Mouse (Mus musculus) mesoderm, embryonic 11.5 days (tissue): ENCODE results near the gene Cwc25.

Source experiments
- DNase-seq: peaks from one replicate; pipeline ENCODE4 v3.0.0-alpha.2; 2012; ENCODE audit warnings: low read depth, low spot score

The Cwc25 gene

GRCm38 (mm10) chr11:97766154-97766881 lies at the start of gene Cwc25:
Gene Cwc25, minus strand, starts transcription at chr11:97766556.
- peak; percentile 95 for DNase-seq

DNA sequence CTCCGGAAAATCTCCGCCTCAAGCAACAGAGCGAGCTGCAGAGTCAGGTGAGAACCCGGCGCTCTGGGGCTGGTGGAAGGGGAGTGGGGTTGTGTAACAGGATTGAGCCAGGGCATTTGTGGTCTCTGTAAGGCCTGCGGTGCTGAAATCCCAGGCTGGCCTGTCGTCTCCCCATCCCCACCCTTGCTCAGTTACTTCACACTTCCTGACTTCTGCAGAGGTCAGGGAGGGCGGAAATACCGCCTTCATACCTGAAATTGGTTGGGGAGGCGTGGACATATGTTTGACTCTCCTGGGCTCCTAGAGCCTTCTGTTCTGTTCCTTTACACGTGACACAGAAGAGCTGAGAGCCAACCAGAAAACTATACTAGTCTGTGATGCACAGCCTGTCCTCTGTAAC lies 49.4 kb upstream of the Cwc25 start:
- DNase-seq = no peak

DNA sequence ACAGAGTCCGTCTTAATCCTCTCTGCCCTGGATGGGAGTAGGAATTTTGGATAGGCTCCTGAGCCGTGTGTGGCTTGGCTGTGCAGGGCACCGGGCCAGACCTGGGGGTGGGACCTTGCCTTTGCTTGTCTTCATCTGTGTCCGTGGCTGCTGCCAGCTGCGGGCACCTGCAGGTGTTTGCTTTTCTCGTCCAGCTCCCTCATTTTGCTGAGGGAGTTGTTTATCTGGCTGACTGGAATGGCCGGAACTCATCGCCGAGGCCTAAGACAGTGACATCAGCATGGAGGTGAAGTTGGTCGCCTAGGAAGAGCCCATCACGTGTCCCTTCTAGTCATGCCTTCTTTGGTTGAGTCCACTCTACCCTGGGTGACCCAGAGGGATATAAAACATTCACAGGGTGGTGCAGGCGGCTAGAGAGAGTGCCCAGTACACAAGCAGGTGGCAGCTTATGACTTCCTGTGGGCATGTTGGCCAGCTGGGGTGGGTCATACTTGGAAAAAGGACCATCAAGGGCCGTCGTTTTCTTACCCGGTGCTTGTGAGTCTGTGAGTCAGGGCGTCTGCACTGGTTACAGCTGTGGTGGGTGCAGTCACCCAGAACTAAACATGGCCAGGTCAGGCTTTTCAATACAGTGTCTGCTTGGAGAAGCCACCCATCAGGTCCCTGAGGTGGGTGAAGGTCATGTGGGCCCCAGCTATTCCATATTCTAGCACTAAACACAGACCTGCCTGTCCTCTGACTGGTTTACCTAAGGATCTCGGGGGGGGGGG lies 47.6 kb upstream of the Cwc25 start:
- DNase-seq = no peak

- DNase-seq = no peak
Measured at GRCm38 (mm10) chr11:97813085-97813484, 46.7 kb upstream of the Cwc25 start.

GRCm38 (mm10) chr11:97812491-97812921 lies 46.1 kb upstream of the Cwc25 start:
- DNase-seq = peak; percentile 78

DNA sequence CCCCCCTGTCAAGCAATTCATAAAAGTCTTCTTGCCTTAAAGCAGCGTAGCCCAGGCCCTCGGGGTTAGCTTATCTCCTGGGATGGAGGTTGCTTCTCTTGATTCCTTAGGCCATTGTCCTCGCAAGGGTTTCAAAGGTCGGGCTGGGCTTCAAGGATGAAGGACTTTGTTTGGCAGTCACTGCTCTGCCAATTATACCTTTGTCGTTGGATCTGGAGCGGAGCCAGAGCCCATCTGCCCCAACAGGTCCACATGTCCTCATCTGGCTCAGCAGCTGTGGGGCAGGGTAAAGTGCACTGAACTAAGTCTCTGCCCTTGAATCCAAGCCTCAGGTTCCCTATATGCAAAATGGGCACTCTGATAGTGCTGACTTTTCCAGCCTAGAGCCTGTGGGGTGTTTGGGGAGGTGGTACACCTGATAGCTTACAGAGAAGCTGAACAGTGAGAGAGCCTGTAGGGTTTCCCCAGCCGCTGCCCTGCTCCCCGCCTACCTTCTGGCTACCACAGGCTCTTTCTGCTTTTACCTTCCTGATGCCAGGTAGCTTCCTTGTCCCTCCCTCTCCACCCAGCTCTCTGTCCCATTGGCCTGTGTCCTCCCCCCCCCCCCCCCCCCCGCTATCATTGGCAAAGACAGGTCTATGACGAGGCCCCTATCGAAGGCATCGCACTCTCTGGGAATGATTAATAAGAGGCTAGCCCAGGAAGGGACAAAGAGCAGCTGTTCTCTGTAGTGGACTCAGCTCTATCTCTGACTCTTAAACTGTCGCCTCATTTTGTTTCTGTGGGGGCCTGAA lies 45.4 kb upstream of the Cwc25 start:
- no peak for DNase-seq

DNA sequence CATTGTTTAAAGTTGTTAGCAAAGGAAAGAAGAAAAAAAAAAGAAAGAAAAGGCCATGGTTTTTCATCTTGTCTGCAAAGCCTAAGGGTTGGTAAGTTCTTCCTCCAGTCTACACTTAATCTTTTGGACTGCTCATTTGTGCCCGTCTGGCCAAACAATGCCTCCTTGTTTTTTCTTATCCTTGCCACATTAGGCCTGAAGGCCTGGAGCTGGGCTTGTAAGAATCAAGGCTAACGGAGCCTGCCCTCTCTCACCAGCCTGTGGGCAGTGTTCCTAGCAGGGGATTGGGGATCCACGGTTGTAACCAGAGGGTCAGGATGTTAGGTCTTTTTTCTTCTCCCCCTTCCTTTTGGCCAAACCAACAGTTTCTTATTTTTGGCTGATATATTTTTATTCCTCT lies 44.6 kb upstream of the Cwc25 start:
- no peak for DNase-seq

GRCm38 (mm10) chr11:97810356-97810755 lies 44.0 kb upstream of the Cwc25 start:
- no peak for DNase-seq

DNA sequence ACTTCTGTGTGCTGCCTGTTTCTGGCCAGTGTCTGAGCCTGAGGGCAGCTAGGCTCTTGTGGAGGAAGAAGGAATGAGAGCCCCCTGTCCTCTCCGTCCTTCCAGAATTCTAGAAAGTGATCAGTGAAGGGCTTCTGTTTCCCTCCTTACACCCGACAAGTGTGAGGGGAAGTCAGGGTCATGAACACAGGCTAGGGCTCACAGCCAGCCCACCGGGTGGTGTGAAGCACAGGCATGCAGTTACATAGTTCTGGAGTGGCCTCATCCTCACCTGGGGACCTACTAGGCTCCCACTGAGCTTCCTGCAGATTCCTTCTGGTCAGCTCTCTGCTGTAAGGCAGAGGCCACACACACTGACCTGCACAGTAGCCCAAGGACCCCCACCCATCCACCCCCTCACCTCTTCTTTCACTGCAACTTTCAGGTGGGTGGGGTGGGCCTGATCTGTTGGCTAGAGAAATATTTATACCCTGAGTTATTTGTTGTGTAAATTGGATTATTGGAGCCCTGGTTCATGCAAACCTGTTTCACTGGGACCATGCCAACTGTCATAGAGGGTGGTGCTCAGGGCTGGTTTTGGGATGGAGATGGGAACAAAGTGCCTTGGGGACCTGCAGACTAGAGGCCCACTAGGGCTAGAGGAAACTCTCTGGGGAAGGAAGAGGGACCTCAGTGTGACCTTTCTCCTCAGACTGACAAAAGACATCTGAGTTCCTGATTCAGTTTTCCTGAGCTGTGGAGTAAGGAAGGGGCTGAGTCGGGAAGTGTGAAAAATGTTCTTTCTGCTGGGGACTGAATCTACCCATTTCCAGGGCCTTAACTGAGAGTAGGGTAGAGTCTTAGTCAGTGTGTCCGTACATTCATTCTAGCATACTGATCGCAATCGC lies 43.1 kb upstream of the Cwc25 start:
- no peak for DNase-seq

DNA sequence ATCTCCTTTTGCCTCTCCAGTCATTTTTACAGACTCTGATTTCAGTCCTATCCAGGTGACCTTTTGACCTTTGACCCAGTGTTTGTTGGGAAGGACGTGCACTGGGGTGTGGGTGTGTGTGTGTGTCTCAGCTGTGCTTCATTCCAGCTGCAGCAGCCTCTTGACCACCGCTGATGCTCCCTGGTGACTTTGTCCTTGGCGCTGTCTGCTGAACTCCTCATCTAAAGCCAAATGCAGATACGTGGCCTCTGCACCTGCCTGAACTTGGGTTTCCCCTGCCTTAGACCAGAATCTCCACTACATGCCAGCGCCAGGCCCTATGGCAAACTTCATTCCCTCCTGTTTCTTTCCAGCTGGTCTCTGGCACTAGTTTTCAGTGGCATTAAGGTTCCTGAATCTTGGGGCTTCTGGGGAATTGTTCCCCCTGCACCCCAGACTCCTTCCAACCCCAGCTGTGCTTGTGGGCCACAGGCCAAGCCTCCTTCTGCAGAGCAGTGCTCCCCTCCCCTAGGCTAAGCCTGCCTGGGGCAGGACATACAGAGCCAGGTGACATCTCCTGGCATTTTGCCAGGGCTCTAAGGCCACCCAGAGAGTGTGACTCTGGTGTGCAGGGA lies 42.4 kb upstream of the Cwc25 start:
- no peak for DNase-seq

DNA sequence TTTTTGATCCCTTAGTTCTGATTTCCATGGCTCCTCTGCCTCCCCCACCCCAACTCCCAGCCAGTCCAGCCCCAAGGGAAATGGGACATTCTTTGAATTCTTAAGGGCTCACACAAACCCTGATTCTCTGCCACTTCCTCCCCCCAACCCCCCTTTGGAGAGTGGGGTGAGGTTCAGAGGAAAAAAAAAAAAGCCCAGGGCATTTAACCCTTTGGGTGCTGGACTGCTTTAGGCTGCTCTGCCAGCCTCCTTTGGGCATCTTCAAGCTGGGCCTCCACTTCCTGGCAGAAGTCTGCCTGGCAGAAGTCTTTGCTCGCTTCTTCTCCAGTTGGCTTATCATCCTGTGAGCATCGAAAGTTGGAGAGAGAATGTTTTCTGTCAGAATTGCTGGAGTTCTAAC lies 41.7 kb upstream of the Cwc25 start:
- peak; percentile 82 for DNase-seq

DNA sequence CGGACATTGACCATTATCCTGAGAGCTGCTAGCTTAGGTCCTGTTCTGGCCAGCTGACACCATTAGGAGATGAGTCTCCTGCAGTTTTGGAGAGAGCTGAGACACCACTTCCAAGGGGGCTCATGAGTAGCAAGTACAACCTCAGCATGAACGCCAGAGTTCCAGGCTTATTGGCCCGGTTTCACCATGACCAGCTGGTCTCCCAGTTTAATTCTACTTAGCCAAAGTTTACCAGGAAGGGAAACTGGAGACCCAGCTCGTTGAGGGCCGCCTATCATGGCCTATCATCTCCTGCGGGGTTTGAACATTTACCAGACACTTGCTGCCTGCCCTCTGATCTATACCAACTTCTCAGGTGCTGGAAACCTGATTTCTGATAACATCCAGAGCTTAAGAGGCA lies 41.3 kb upstream of the Cwc25 start:
- no peak for DNase-seq

DNA sequence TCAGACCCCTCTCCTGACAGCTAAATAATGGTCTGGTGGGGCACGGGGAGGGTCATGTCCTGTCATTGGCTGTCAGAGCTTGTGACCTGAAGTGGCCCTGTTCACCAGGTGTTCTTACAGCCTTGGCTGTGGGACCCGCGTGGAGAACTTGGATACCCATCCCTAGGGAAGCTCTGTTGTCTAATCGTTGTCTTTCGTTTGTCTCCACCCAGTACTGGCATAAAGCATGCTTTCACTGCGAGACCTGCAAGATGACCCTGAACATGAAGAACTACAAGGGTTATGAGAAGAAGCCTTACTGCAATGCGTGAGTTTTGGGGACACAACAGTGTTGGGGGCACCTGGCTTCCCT lies 40.2 kb upstream of the Cwc25 start:
- no peak for DNase-seq

DNA sequence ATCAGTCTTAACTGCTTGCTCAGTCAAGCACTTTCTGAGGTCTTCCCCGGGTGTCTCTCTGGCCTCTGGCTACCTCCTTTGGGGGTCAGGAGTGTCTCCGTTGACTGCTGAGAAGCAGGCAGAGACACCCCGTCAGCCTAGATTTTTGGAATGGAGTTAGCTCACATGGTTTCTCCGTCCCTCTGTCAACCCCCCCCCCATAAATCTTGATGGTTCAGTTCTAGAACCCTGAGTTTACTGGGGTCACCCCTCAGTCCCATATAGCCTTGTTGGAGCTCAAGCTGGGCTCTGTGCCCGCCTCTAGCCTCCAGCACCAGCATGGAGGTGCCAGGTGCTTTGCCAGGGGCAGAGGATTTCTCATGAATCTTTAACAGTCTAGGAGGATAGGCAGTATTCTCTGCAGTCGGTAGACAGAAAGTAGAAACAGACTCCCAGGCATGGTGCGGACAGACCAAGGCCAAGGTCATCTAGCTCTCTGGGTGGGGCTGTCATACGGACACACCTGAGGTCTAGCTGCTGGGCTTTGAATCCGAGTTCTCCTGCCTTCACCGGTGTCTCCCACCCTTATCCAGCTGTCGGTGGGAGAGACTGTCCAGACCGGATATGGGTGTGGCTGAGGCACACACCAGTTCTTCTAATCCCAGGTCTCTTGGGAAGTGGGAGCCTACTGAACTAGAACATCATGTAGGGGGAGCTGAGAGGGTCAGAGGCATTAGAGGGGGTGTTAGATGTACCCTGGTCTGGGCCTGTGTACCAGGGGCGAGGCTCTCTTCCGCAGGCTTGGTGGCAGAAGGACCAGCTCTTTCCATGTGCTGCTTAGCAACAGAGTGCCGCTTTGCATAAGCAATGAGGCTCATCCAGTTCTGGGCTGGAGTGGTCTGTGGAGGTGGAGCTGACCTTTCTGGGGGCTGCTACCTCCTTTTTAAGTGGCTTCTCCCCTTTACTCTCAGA lies 39.6 kb upstream of the Cwc25 start:
- no peak for DNase-seq

GRCm38 (mm10) chr11:97804841-97805661 lies 38.7 kb upstream of the Cwc25 start:
- no peak for DNase-seq

DNA sequence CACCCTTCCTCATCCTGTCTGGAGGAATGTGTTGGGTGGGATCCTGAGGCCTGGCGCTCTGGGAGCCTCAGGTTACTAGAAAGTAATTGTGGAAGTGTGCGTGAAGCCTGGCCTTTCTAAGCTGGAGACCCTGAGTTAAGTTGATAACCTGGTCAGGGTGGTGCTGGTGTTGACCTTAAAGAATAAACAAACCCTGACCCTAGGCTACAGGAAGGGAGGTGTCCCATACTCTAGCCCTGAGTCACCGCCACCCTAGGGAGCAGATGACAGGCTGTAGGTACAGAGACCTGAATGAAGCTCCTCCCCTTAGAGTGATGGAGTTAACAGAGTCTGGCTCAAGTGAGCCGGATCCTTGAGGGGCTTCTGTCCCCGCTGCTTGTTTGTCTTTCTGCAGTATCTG lies 37.5 kb upstream of the Cwc25 start:
- no peak for DNase-seq

GRCm38 (mm10) chr11:97802495-97802894 lies 36.1 kb upstream of the Cwc25 start:
- no peak for DNase-seq

GRCm38 (mm10) chr11:97802194-97802470 lies 35.8 kb upstream of the Cwc25 start:
- no peak for DNase-seq
